Mouse (Mus musculus): Measurements from ENCODE around the gene Rad9a. TPM values are rescaled to one million over a fixed set of nuclear protein-coding genes. Genes with fewer than 3 reads are reported as not detected.

The Rad9a gene
- polyA plus RNA-seq, 2 experiments: 14.3 to 20.8 TPM

GRCm38 (mm10) chr19:4155223-4156072 is 46.0 kb downstream of the Rad9a start:
- peak overlapping the region; percentile 8 for H3K4me2 ChIP-seq (ENCODE audit: low read depth)

GRCm38 (mm10) chr19:4154437-4155222 is 46.8 kb downstream of the Rad9a start:
- H3K4me2 ChIP-seq (ENCODE audit: low read depth): peak overlapping the region; percentile 22
- H3K27me3 ChIP-seq (ENCODE audit: control insufficient read depth, insufficient read depth, low read length): no peaks in the 10 kb centered on the region
- peaks cover 14% of the 10 kb centered on the region for H3K36me3 ChIP-seq (replicated peaks; ENCODE audit: control insufficient read depth, insufficient read depth, low read depth)
- TF ChIP-seq CTCF (IDR thresholded peaks at IDR 0.05; ENCODE audit: low read depth) (no peak), EP300 (IDR thresholded peaks at IDR 0.05; ENCODE audit: low read depth) (no peak)
- no peaks in the 10 kb centered on the region for H3K9me3 ChIP-seq (ENCODE audit: control insufficient read depth, low read length)
- 17% methylated on average over 13 of the region's 13 CpGs for WGBS (ENCODE audit: insufficient replicate concordance)
- ATAC-seq (ENCODE audit: insufficient read depth) (peak; percentile 34; the same call in 1 of the 2 replicates), DNase-seq (ENCODE audit: low read depth in 3 of 3, low spot score in 3 of 3) (no peak)
- H3K4me3 ChIP-seq (ENCODE audit: insufficient read depth in 1 of 2, low read depth in 2 of 2, low read length in 2 of 2): peak overlapping the region; percentile 23 to 31; a peak in 3 of 4 replicates
- H3K9ac ChIP-seq (replicated peaks): peak overlapping the region; percentile 27
- H3K27ac ChIP-seq: no peak overlapping the region
- peaks cover 0 to under 1% of the 10 kb centered on the region in 2 experiments; a peak in 2 of 4 replicates for H3K4me1 ChIP-seq (replicated peaks; ENCODE audit: control insufficient read depth in 2 of 2, insufficient read depth in 2 of 2, low read length in 1 of 2)

More at GRCm38 (mm10) chr19:4155223-4156072, 46.0 kb downstream of the Rad9a start:
- ATAC-seq (ENCODE audit: insufficient read depth): no peak
- TF ChIP-seq CTCF (IDR thresholded peaks at IDR 0.05; ENCODE audit: low read depth) (no peak), EP300 (IDR thresholded peaks at IDR 0.05; ENCODE audit: low read depth) (no peak)
- H3K9ac ChIP-seq (replicated peaks): no peak overlapping the region; the same call in 1 of the 2 replicates
- no peaks in the 10 kb centered on the region; a peak in 2 of 4 replicates for H3K4me1 ChIP-seq (replicated peaks; ENCODE audit: control insufficient read depth in 2 of 2, insufficient read depth in 2 of 2, low read length in 1 of 2)
- DNase-seq (ENCODE audit: low read depth in 3 of 3, low spot score in 3 of 3): no peak
- WGBS (ENCODE audit: insufficient replicate concordance): 49% methylated on average over 6 of the region's 6 CpGs
- peak overlapping the region in 1 of 2 experiments; percentile 4; a peak in 1 of 4 replicates for H3K4me3 ChIP-seq (ENCODE audit: insufficient read depth in 1 of 2, low read depth in 2 of 2, low read length in 2 of 2)
- no peaks in the 10 kb centered on the region for H3K9me3 ChIP-seq (ENCODE audit: control insufficient read depth, low read length)
- no peaks in the 10 kb centered on the region for H3K27me3 ChIP-seq (ENCODE audit: control insufficient read depth, insufficient read depth, low read length)
- no peak overlapping the region for H3K27ac ChIP-seq
- H3K36me3 ChIP-seq (replicated peaks; ENCODE audit: control insufficient read depth, insufficient read depth, low read depth): peaks cover 14% of the 10 kb centered on the region

- Histone ChIP-seq H3K27me3 (ENCODE audit: control insufficient read depth, insufficient read depth, low read length) (no peaks in the 10 kb centered on the region), H3K27ac (no peak within 1 kb of the TSS), H3K9me3 (ENCODE audit: control insufficient read depth, low read length) (no peaks in the 10 kb centered on the region), H3K4me2 (ENCODE audit: low read depth) (no peak within 1 kb of the TSS; the same call in 1 of the 2 replicates), H3K4me3 (ENCODE audit: insufficient read depth in 1 of 2, low read depth in 2 of 2, low read length in 2 of 2) (no peak within 1 kb of the TSS), H3K9ac (replicated peaks) (no peak within 1 kb of the TSS; the same call in 1 of the 2 replicates), H3K4me1 (replicated peaks; ENCODE audit: control insufficient read depth in 2 of 2, insufficient read depth in 2 of 2, low read length in 1 of 2) (peaks cover 0 to 5% of the 10 kb centered on the region in 2 experiments), H3K36me3 (replicated peaks; ENCODE audit: control insufficient read depth, insufficient read depth, low read depth) (peaks cover 9% of the 10 kb centered on the region)
- TF ChIP-seq EP300 (IDR thresholded peaks at IDR 0.05; ENCODE audit: low read depth) (no peak), CTCF (IDR thresholded peaks at IDR 0.05; ENCODE audit: low read depth) (0 out of 2 replicates have a peak, but pooled peaks have one; percentile 1)
- ATAC-seq (ENCODE audit: insufficient read depth) (no peak), DNase-seq (ENCODE audit: low read depth in 3 of 3, low spot score in 3 of 3) (no peak)
- 73% methylated on average over 11 of the region's 11 CpGs for WGBS (ENCODE audit: insufficient replicate concordance)
These were observed 48.2 kb downstream of the Rad9a start, which contains the start of gene Ptprcap for GRCm38 (mm10) chr19:4153232-4153654. Gene Ptprcap (plus strand): TSS chr19:4153604.

GRCm38 (mm10) chr19:4152445-4153231 is 48.8 kb downstream of the Rad9a start:
- Histone ChIP-seq H3K27ac (no peak overlapping the region), H3K27me3 (ENCODE audit: control insufficient read depth, insufficient read depth, low read length) (no peaks in the 10 kb centered on the region), H3K4me3 (ENCODE audit: insufficient read depth in 1 of 2, low read depth in 2 of 2, low read length in 2 of 2) (no peak overlapping the region), H3K4me1 (replicated peaks; ENCODE audit: control insufficient read depth in 2 of 2, insufficient read depth in 2 of 2, low read length in 1 of 2) (peaks cover 4 to 11% of the 10 kb centered on the region in 2 experiments), H3K4me2 (ENCODE audit: low read depth) (no peak overlapping the region), H3K36me3 (replicated peaks; ENCODE audit: control insufficient read depth, insufficient read depth, low read depth) (0 out of 2 replicates have a peak, but pooled peaks cover 3% of the 10 kb centered on the region), H3K9ac (replicated peaks) (no peak overlapping the region), H3K9me3 (ENCODE audit: control insufficient read depth, low read length) (no peaks in the 10 kb centered on the region)
- WGBS (ENCODE audit: insufficient replicate concordance): 84% methylated on average over 8 of the region's 8 CpGs
- no peak for DNase-seq (ENCODE audit: low read depth in 3 of 3, low spot score in 3 of 3)
- ATAC-seq (ENCODE audit: insufficient read depth): no peak
- TF ChIP-seq EP300 (IDR thresholded peaks at IDR 0.05; ENCODE audit: low read depth) (no peak), CTCF (IDR thresholded peaks at IDR 0.05; ENCODE audit: low read depth) (no peak)
